Mouse (Mus musculus) cerebellum, postnatal 25 days (tissue): ENCODE results near the gene Tspan5.

Experiments
- DNase-seq, 2 experiments: peaks; one replicate each; pipeline ENCODE4 v3.0.0; 2021; ENCODE audit warnings: mixed read lengths in 2 of 2

Tspan5 gene

GRCm38 (mm10) chr3:138741649-138742565, at the start of gene Tspan5:
Gene Tspan5, plus strand, starts transcription at chr3:138742195.
- peak; percentile 87 to 94 for DNase-seq

GRCm38 (mm10) chr3:138692302-138692701, 49.7 kb upstream of the Tspan5 start:
- DNase-seq = no peak

GRCm38 (mm10) chr3:138703399-138703798, 38.6 kb upstream of the Tspan5 start:
- no peak for DNase-seq

- DNase-seq = no peak
Observed at GRCm38 (mm10) chr3:138704469-138704868, 37.5 kb upstream of the Tspan5 start.

GRCm38 (mm10) chr3:138705875-138706274, 36.1 kb upstream of the Tspan5 start:
- DNase-seq = no peak

GRCm38 (mm10) chr3:138709183-138709582, 32.8 kb upstream of the Tspan5 start:
- no peak for DNase-seq

- no peak for DNase-seq
Observed at GRCm38 (mm10) chr3:138711971-138712370, 30.0 kb upstream of the Tspan5 start.

GRCm38 (mm10) chr3:138712452-138713140, 29.4 kb upstream of the Tspan5 start:
- peak; percentile 48 to 50 for DNase-seq

GRCm38 (mm10) chr3:138713141-138713540, 28.9 kb upstream of the Tspan5 start:
- peak; percentile 37 to 67 for DNase-seq

- DNase-seq = no peak
Observed at GRCm38 (mm10) chr3:138714788-138715187, 27.2 kb upstream of the Tspan5 start.

GRCm38 (mm10) chr3:138715212-138715611, 26.8 kb upstream of the Tspan5 start:
- DNase-seq = no peak

- no peak for DNase-seq
Observed at GRCm38 (mm10) chr3:138717040-138717439, 25.0 kb upstream of the Tspan5 start.

GRCm38 (mm10) chr3:138722152-138722551, 19.8 kb upstream of the Tspan5 start:
- no peak for DNase-seq

GRCm38 (mm10) chr3:138727571-138727970, 14.4 kb upstream of the Tspan5 start:
- DNase-seq = no peak

- no peak for DNase-seq
Observed at GRCm38 (mm10) chr3:138728840-138729239, 13.2 kb upstream of the Tspan5 start.

GRCm38 (mm10) chr3:138730812-138731211, 11.2 kb upstream of the Tspan5 start:
- DNase-seq = no peak

GRCm38 (mm10) chr3:138735760-138736159, 6.2 kb upstream of the Tspan5 start:
- no peak for DNase-seq

GRCm38 (mm10) chr3:138739150-138739700, 2.8 kb upstream of the Tspan5 start:
- DNase-seq = no peak

- no peak for DNase-seq
Observed at GRCm38 (mm10) chr3:138740291-138740690, 1.7 kb upstream of the Tspan5 start.

GRCm38 (mm10) chr3:138740843-138741540, 1.0 kb upstream of the Tspan5 start:
- peak in 1 of 2 experiments; percentile 24 for DNase-seq

- DNase-seq = peak; percentile 63
Observed at GRCm38 (mm10) chr3:138742566-138742930, 553 bp downstream of the Tspan5 start.

GRCm38 (mm10) chr3:138743061-138743671, 1.2 kb downstream of the Tspan5 start:
- peak; percentile 85 to 88 for DNase-seq
